Mouse (Mus musculus) myocyte (in vitro differentiated cells): Measurements from ENCODE around the gene Cblb. TPM values are rescaled to one million over a fixed set of nuclear protein-coding genes. Genes with fewer than 3 reads are reported as not detected.

Experiments
- H3K27me3 ChIP-seq: one replicate; pipeline ENCODE4 v1.6.1; 2011; ENCODE audit not compliant: control insufficient read depth, insufficient read depth, insufficient read length
- H3K36me3 ChIP-seq: one replicate; pipeline ENCODE4 v1.6.1; 2011; ENCODE audit not compliant: control insufficient read depth, insufficient read depth
- H3K4me2 ChIP-seq: one replicate; pipeline ENCODE4 v1.6.1; 2011; ENCODE audit warnings: low read depth, control low read depth
- H3K4me3 ChIP-seq: one replicate; pipeline ENCODE4 v1.5.1; 2011; ENCODE audit warnings: mild to moderate bottlenecking, control low read depth, moderate library complexity
- H3K79me2 ChIP-seq: one replicate; pipeline ENCODE4 v1.6.1; 2011; ENCODE audit not compliant: control insufficient read depth, insufficient read depth
- H3ac ChIP-seq: one replicate; pipeline ENCODE4 v1.6.1; 2011; ENCODE audit not compliant: control insufficient read depth, insufficient read length
- CEBPB ChIP-seq: IDR thresholded peaks from 2 replicates; pipeline ENCODE4 v1.6.1; 2011; ENCODE audit warnings: mild to moderate bottlenecking, moderate library complexity; ENCODE audit not compliant: poor library complexity, insufficient read depth, severe bottlenecking
- E2F4 ChIP-seq: IDR thresholded peaks from one replicate; pipeline ENCODE4 v1.6.1; 2011; ENCODE audit warnings: mild to moderate bottlenecking, control low read depth, moderate library complexity; ENCODE audit not compliant: insufficient read depth
- MAX ChIP-seq: IDR thresholded peaks from one replicate; pipeline ENCODE4 v1.6.1; 2011; ENCODE audit warnings: low read depth, mild to moderate bottlenecking, control low read depth
- MYOD1 ChIP-seq, 3 experiments: IDR thresholded peaks; one replicate each; pipeline ENCODE4 v1.6.1; 2011; ENCODE audit warnings: control low read depth in 2 of 3, low read depth in 2 of 3, mild to moderate bottlenecking in 2 of 3, moderate library complexity in 1 of 3; ENCODE audit not compliant: insufficient read length in 2 of 3, control insufficient read depth in 1 of 3
- MYOG ChIP-seq, 3 experiments: IDR thresholded peaks; one replicate each; pipeline ENCODE4 v1.6.1; 2011; ENCODE audit warnings: control low read depth in 2 of 3, low read depth in 2 of 3, mild to moderate bottlenecking in 2 of 3; ENCODE audit not compliant: insufficient read length in 2 of 3, control insufficient read depth in 1 of 3, insufficient read depth in 1 of 3
- POLR2A ChIP-seq: IDR thresholded peaks from one replicate; pipeline ENCODE4 v1.6.1; 2011; ENCODE audit warnings: low read depth, mild to moderate bottlenecking, control low read depth, moderate library complexity; ENCODE audit not compliant: insufficient read length
- POLR2AphosphoS2 ChIP-seq: IDR thresholded peaks from one replicate; pipeline ENCODE4 v1.6.1; 2011; ENCODE audit warnings: low read depth, control low read depth; ENCODE audit not compliant: insufficient read length
- REST ChIP-seq: IDR thresholded peaks from one replicate; pipeline ENCODE4 v1.6.1; 2011; ENCODE audit warnings: mild to moderate bottlenecking, control low read depth, moderate library complexity; ENCODE audit not compliant: insufficient read depth, insufficient read length
- SRF ChIP-seq: IDR thresholded peaks from one replicate; pipeline ENCODE4 v1.6.1; 2011; ENCODE audit warnings: low read depth; ENCODE audit not compliant: control insufficient read depth, insufficient read length
- TCF12 ChIP-seq: IDR thresholded peaks from one replicate; pipeline ENCODE4 v1.6.1; 2011; ENCODE audit warnings: mild to moderate bottlenecking, control low read depth; ENCODE audit not compliant: poor library complexity, insufficient read depth, severe bottlenecking
- TCF3 ChIP-seq: IDR thresholded peaks from one replicate; pipeline ENCODE4 v1.6.1; 2011; ENCODE audit warnings: low read depth, control low read depth; ENCODE audit not compliant: insufficient read length
- USF1 ChIP-seq: IDR thresholded peaks from one replicate; pipeline ENCODE4 v1.6.1; 2011; ENCODE audit warnings: low read depth, mild to moderate bottlenecking, control low read depth, moderate library complexity
- polyA plus RNA-seq: library from polyadenylated mRNA; unstranded; fragments of >200 nt; fragmentation: generic; extraction: Trizol; gene quantifications from one replicate; pipeline ENCODE4 v1.2.1, GENCODE M21; 2012; ENCODE audit warnings: missing spikeins

Cblb gene
- polyA plus RNA-seq, 1 experiment, result 7.7 TPM

DNA sequence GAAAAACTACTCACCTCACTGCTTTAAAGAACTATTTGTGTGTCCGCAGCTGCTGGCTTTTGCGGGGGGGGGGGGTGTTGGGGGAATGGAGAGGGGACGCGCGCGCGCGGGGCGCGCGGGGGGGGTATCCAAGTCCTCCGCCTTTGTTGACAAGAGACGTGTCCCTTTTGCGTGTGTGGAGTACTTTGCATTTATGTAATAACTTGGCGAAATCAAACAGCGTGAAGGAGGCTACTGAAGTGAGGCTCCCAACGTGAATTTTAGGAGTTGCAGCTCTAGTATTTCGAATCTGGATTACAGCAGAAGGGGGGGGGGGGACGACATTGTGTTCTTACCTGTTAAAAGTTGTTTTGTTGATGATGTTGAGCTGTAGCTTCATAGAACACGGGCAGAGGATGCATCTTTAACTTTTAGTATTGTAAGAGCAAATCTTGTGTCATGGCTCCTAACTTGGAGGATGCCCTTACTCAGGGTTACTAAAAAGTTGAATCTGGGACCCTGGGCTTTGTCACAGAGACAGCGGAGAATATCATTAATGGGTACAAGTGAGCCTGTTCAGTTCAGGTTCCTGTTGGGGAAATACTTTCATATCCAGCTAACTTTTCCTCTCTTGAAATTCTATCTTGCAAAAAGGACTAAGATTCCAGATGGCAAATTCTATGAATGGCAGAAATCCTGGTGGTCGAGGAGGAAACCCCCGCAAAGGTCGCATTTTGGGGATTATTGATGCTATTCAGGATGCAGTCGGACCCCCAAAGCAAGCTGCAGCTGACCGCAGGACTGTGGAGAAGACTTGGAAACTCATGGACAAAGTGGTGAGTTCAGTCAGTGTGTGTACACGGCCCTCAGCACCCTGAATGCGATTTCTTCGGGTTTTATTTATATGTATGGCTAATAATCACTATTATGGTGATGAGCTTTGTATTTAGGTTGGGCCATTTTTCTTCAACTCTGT lies 1.6 kb downstream of the Cblb start:
- Histone ChIP-seq H3K27me3 (no peaks in the 10 kb centered on the region), H3K4me3 (peak overlapping the region; percentile 83), H3K36me3 (no peaks in the 10 kb centered on the region), H3ac (peak overlapping the region; percentile 41), H3K4me2 (peak overlapping the region; percentile 94), H3K79me2 (peaks cover 41% of the 10 kb centered on the region)
- TF ChIP-seq E2F4 (no peak), USF1 (no peak), SRF (no peak), MYOD1 (IDR thresholded peaks at IDR 0.05; ENCODE audit: control insufficient read depth in 1 of 3, insufficient read length in 2 of 3, low read depth in 2 of 3) (no peak), MAX (no peak), CEBPB (no peak), TCF12 (no peak), TCF3 (no peak), POLR2A (no peak), POLR2AphosphoS2 (no peak), MYOG (IDR thresholded peaks at IDR 0.05; ENCODE audit: control insufficient read depth in 1 of 3, insufficient read depth in 1 of 3, insufficient read length in 2 of 3, low read depth in 2 of 3) (no peak), REST (no peak)

DNA sequence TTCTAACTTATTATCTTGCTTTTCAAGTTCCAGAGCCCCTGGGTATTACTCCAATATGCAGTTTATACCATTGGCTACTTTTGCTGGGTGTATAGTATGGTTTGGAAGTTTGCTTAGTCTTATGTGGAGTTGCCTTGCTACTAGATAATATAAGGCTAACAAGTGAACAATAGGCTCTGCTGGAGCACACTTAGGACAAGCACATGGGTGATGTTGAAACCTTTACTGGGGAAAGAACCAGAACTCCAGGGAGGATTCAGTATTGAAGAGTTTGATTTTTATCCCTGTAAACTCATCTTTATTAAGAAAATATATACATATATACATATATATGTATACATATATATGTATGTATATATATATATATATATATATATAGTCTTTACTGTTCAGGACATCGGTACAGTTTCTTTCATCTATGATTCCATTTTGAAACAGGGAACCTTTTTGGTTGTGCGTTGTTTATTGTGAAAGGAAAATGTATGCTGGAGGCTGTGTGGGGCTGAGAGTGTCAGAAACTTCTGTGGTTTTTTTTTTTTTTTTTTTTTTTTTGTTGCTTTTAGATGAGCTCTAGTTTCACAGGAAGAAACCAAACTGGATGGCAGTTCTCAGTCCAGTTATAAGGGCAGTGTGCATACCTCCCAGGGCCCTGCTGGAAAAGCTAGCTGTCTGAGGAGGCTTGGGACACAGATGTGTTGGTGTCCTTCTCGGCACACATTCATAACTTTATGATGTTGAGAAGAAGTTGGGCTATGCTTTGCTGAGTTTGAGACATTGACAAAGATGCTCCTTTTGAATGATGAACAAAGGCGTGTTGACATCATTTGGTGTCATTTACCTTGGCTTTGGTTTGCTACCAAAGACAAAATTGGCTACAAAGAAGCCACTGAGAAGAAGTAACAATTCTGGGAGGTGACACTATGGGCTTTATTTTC lies 2.6 kb downstream of the Cblb start:
- Histone ChIP-seq H3ac (no peak overlapping the region), H3K36me3 (no peaks in the 10 kb centered on the region), H3K79me2 (peaks cover 51% of the 10 kb centered on the region), H3K4me3 (peak overlapping the region; percentile 83), H3K4me2 (peak overlapping the region; percentile 94), H3K27me3 (no peaks in the 10 kb centered on the region)
- TF ChIP-seq CEBPB, result no peak
- TF ChIP-seq REST, result no peak
- no peak for TF ChIP-seq MYOG (IDR thresholded peaks at IDR 0.05; ENCODE audit: control insufficient read depth in 1 of 3, insufficient read depth in 1 of 3, insufficient read length in 2 of 3, low read depth in 2 of 3)
- TF ChIP-seq USF1, result no peak
- no peak for TF ChIP-seq POLR2A
- TF ChIP-seq TCF12, result no peak
- TF ChIP-seq MYOD1 (IDR thresholded peaks at IDR 0.05; ENCODE audit: control insufficient read depth in 1 of 3, insufficient read length in 2 of 3, low read depth in 2 of 3), result no peak
- no peak for TF ChIP-seq E2F4
- TF ChIP-seq TCF3, result no peak

DNA sequence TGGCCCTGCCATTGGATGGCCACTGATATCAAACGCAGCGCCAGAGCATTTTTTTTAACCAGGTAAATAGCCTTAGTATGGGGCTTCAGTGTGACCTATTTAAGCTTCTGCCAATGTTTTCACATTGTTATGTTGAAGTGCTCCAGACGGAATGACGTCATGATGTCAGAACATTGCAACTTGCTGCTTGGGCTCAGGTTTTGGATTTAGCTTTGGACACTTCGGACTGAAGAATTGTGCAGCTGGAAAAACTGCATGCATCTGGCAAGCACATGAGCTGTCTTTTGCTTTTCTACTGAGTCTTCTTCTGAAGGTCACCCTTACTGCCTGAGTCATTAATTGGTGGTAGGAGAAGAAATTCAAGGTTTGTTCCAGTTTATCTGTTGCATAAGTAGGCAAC lies 3.3 kb downstream of the Cblb start:
- TF ChIP-seq CEBPB, result 0 out of 2 replicates have a peak, but pooled peaks have one; percentile 45
- TF ChIP-seq MAX, result no peak
- no peak for TF ChIP-seq MYOD1 (IDR thresholded peaks at IDR 0.05; ENCODE audit: control insufficient read depth in 1 of 3, insufficient read length in 2 of 3, low read depth in 2 of 3)
- Histone ChIP-seq H3K36me3 (no peaks in the 10 kb centered on the region), H3K27me3 (no peaks in the 10 kb centered on the region), H3K4me3 (no peak overlapping the region), H3K79me2 (peaks cover 58% of the 10 kb centered on the region), H3K4me2 (peak overlapping the region; percentile 62), H3ac (no peak overlapping the region)

DNA sequence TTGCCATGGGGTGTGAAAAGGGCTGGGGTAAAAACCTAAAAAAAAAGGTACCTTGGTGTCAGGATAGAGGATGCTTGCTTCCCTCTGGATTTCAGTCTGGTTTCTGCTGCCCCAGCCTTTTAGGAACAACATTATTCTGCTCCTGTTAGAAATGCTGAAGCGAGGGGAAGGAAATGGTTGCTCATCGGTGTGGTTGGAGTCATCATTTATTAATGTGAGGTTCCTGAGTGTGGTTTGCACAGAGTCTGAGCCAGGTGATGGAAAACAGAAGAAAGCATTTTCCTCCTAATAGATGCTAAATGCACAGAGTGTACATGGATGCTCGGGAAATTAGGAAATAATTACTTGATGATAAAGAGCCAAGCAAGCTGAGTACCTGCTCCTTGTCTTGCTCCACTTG lies 5.3 kb downstream of the Cblb start:
- TF ChIP-seq POLR2AphosphoS2, result no peak
- no peak for TF ChIP-seq TCF3
- TF ChIP-seq MYOG (IDR thresholded peaks at IDR 0.05; ENCODE audit: control insufficient read depth in 1 of 3, insufficient read depth in 1 of 3, insufficient read length in 2 of 3, low read depth in 2 of 3), result no peak
- no peak for TF ChIP-seq E2F4
- TF ChIP-seq USF1, result no peak
- no peak for TF ChIP-seq REST
- TF ChIP-seq SRF, result no peak
- TF ChIP-seq POLR2A, result no peak
- TF ChIP-seq MAX, result no peak
- TF ChIP-seq MYOD1 (IDR thresholded peaks at IDR 0.05; ENCODE audit: control insufficient read depth in 1 of 3, insufficient read length in 2 of 3, low read depth in 2 of 3), result no peak
- TF ChIP-seq TCF12, result no peak
- TF ChIP-seq CEBPB, result no peak
- H3K36me3 ChIP-seq, result no peaks in the 10 kb centered on the region
- H3ac ChIP-seq, result no peak overlapping the region
- peaks cover 77% of the 10 kb centered on the region for H3K79me2 ChIP-seq
- no peaks in the 10 kb centered on the region for H3K27me3 ChIP-seq
- peak overlapping the region; percentile 19 for H3K4me2 ChIP-seq
- no peak overlapping the region for H3K4me3 ChIP-seq
